Mouse (Mus musculus) megakaryocyte, embryonic 14.5 days (primary cell): ENCODE data around the gene Thumpd3.

Source experiments
- FLI1 ChIP-seq: IDR thresholded peaks from 2 replicates; pipeline ENCODE4 v1.6.1; 2012; ENCODE audit warnings: low read length, inconsistent platforms, mixed read lengths
- GATA1 ChIP-seq: IDR thresholded peaks from 3 replicates; pipeline ENCODE4 v1.6.1; 2012; ENCODE audit warnings: mixed read lengths, low read length, inconsistent platforms, borderline replicate concordance

GRCm38 (mm10) chr6:113109378-113109777, 63.4 kb downstream of the Thumpd3 start:
- TF ChIP-seq GATA1 (no peak), FLI1 (no peak)
